Mouse (Mus musculus): ENCODE results near the gene Zfp329. TPM values are rescaled to one million over a fixed set of nuclear protein-coding genes. Genes with fewer than 3 reads are reported as not detected.
"Not testable (repeated sequence)": the region's sequence is repeated elsewhere in the genome, so short reads cannot be mapped to it uniquely, and the experiment has no call there.

Gene Zfp329
- 1 to 10 TPM; 7.5 to 9.2 TPM for total RNA-seq (2021)

GRCm38 (mm10) chr7:12818521-12819295, at the start of gene Zfp329:
TSS of gene Zfp329 (minus strand) at chr7:12818858.
- intact Hi-C loops (cut with DNase I): loop anchor here (2.0 kb wide), 1 partner anchor 16 kb away; the partner anchor contains the start of gene Zfp110

DNA sequence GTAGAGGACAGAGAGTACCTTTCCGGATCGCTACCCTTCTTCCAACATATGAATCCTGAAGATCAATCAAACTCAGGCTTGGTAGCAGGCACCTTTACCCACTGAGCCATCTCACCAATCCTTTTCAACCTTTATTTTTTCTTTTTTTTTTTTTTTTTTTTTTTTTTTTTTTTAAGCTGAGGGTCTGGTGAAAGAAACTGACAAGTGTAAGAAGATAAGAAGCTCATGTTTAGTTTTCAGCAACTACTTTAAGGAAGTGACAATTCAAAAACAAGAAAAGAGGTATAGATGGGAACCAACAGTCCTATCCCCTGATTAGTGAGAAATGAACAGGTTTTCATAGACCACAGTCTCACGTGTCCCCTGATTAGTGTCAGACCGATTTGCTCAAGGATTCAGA, 17.1 kb upstream of the Zfp329 start:
- no peak for DNase-seq
- intact Hi-C loops (cut with DNase I): loop anchor here (2.0 to 5.0 kb wide), 3 partner anchors 17 to 343 kb away; partner anchors contain the start of genes Zfp128 and Zfp329

More at GRCm38 (mm10) chr7:12818521-12819295, at the start of gene Zfp329:
- peak; percentile 93 to 94 for DNase-seq

DNA sequence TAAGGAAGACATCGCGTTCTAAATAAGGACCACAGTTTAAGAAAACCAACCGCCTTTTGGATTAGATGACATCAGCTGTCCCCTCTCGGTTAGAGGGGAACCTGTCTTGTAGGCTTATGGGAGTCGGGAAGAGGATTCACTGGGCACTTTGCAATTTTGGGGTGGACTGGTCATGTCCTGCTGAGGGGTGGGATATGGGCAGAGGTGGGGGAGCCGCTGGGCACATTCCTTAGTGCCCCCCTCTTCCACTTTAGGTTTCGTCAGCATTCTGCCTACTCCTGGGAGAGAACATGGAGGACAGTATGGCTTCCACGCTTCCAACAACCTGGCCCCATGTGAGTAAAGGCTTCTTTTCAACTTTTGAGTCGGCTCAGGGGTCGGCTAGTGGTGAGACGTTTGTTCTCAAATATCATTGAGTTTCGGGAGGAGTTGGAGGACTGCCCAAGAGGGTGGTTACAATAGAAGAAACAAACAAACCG, 16.6 kb upstream of the Zfp329 start:
- intact Hi-C loops (cut with DNase I): loop anchor here (2.0 to 5.0 kb wide), 3 partner anchors 16 to 343 kb away; partner anchors contain the start of genes Zfp128 and Zfp329
- DNase-seq: peak; percentile 34 to 53

- intact Hi-C loops (cut with DNase I): loop anchor here (2.0 to 5.0 kb wide), 3 partner anchors 16 to 342 kb away; partner anchors contain the start of genes Zfp128 and Zfp329
- peak; percentile 94 to 95 for DNase-seq
Measured at GRCm38 (mm10) chr7:12834162-12835120, 15.8 kb upstream of the Zfp329 start, which contains the start of gene Zfp110. TSS of gene Zfp110 (plus strand) at chr7:12834761.

DNA sequence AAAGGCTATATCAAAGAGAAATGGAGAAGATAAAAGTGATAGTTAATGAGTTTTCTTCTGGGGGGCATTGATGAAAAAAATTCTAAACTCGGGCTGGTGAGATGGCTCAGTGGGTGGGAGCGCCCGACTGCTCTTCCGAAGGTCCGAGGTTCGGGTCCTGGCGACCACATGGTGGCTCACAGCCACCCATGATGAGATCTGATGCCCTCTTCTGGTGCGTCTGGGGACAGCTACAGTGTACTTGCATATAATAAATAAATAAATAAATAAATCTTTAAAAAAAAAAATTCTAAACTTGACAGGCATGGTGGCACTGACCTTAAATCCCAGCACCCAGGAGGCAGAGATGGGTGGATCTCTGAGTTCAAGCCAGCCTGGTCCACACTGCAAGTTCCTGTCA, 3.1 kb downstream of the Zfp329 start:
- DNase-seq: no peak
- intact Hi-C loops (cut with DNase I): no loop called here

GRCm38 (mm10) chr7:12803727-12804071, 15.0 kb downstream of the Zfp329 start:
- intact Hi-C loops (cut with DNase I): loop anchor here (5.0 kb wide), 1 partner anchor 79 kb away; the partner anchor contains the start of gene Zfp128
- DNase-seq: no peak

DNA sequence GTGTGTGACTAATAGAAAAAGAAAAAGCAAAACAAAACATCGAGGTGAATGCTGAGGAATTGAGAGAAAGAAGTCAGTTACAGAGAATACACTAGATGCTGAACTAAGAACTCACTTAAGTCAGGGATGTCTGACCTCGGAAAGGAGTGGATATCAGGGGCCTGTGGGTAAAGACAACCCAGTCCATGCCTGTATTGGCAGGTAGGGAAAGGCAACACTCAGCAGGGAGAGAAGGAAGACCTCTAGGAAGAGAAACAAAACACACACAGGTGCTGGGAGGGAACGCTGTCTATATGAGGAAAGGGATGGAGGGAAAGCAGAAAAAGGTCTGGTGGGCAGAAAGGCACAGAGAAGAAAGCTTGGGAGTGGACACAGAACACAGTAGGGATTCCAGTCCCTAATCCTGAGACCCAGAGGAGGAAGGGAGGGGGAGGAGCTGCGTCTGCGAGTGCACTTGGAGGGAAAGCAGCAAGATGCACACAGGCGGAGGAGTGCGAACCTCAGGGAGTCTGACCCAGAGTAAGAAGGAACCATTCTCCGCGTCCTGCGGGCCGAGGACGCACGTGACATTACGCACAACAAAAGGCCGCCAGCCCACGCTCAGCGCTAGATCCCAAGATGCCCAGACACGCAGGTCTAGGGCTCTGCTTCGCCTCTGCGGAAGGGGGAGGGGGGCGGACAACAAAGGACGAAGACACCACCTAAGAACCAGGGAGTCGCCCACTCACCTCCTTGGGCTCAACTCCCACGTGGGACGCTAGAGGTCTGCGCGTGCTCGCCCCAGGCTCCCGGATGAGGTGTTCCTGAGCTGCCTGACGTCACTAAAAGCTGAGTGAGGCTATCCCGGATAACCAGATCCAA, 15.6 kb downstream of the Zfp329 start, which contains the start of gene Zscan18:
Zscan18 (minus strand) TSS at position 770 of the 861 bp plus-strand sequence.
- peak; percentile 77 to 80 for DNase-seq
- intact Hi-C loops (cut with DNase I): loop anchor here (5.0 kb wide), 1 partner anchor 79 kb away; the partner anchor contains the start of gene Zfp128

DNA sequence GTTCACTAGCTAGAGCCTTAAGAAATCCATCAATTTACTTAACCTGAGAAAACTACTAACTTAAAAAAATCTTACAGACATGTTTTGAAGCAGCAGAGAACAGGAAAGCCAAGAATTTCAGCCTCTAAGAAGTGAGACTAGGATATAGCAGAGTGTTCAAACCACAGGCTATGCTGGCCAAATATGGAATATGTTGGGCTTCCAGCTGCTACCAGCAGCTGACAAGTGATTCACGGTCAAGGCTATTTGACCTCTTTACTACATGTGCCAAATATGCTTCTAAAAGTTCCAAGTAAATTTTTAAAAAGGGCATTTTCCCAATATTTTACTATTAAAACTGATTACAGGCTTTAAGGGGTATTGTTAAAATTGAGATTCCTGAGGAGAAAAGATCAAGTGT, 19.1 kb downstream of the Zfp329 start:
- intact Hi-C loops (cut with DNase I): no loop called here
- no peak for DNase-seq

DNA sequence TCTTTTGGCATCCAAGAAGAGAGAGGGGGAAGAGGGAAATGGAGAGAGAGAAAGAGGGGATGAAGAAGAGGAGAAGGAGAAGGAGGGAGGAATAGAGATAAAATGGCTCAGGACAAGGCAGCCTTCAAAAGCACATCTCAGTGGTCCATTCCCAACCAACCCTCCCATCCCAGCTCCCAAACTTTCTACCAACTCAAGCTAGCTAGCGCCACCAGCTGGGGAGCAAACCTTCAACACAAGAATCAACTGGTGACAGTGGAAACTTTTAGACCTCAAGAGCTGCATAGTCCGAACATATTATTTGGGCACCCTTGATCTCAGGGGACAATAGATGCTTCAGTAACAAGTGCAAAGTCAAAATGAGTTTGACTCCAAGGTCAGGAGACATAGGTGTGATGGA, 20.7 kb downstream of the Zfp329 start:
- intact Hi-C loops (cut with DNase I): no loop called here
- DNase-seq: no peak

- intact Hi-C loops (cut with DNase I): not testable (repeated sequence)
Measured at GRCm38 (mm10) chr7:12792624-12793023, 26.0 kb downstream of the Zfp329 start.

DNA sequence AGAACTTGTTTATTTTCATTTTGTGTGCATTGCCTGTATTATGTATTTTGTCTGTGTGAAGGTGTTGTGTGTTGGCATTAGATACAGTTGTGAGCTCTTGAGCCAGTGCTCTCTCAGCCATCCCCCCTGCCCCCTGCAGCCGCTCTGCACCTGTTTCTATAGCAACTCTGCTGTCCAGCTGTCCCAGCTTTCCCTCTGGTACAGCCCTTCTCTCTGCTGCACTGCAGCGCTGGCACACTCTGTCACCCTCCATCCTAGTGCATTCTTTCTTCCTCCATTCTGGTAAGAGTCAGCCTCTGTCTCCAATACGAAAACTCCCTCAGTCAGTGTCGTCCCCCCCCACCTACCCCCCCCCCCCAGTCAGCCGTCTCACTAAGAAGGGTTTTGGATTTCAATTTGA, 30.6 kb downstream of the Zfp329 start:
- DNase-seq: no peak
- intact Hi-C loops (cut with DNase I): no loop called here

More at GRCm38 (mm10) chr7:12792624-12793023, 26.0 kb downstream of the Zfp329 start:
- not testable (repeated sequence) for DNase-seq

DNA sequence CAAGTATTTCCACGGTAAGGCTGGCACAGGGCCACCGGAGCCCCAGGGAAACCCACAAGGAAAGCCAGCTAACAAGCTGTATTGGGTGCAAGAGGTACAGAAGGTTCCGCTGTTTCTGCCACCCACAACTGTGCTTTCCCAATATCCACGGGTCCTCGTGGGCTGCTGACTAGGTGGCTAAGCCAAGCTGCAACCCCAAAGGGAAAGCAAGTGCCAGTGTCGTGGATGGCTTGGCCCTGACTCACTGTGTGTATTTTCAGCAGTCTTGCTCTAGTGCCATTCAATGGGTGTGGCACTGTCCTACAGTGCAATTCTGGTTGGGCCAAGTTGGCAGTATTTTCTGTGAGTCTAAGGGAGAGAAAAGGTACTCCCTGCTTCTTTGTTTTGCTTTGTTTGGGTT, 31.3 kb downstream of the Zfp329 start:
- DNase-seq: no peak
- intact Hi-C loops (cut with DNase I): no loop called here

- intact Hi-C loops (cut with DNase I): no loop called here
- DNase-seq: peak; percentile 83 to 85
Measured at GRCm38 (mm10) chr7:12780151-12780830, 38.4 kb downstream of the Zfp329 start.

GRCm38 (mm10) chr7:12779782-12780150, 38.9 kb downstream of the Zfp329 start:
- intact Hi-C loops (cut with DNase I): no loop called here
- DNase-seq: no peak

- DNase-seq: no peak
- intact Hi-C loops (cut with DNase I): no loop called here
Measured at GRCm38 (mm10) chr7:12779141-12779540, 39.5 kb downstream of the Zfp329 start.

GRCm38 (mm10) chr7:12774606-12775005, 44.1 kb downstream of the Zfp329 start:
- intact Hi-C loops (cut with DNase I): no loop called here

DNA sequence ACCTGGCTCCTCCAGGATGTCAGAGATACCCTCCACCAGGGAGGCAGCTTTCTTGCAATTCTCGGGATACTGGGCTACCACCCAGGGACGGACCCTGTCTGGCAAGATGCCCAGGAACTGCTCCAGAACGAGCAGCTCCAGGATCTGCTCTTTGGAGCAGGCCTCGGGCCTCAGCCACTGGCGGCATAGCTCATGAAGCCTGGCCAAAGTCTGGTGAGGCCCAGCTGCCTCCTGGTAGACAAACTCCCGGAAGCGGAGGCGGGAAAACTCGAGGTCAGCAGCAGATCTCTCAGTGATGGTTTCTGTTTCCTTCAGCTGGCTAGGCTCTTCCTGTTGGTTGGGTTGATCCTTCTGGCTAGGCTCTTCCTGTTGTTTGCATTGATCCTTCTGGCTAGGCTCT, 44.5 kb downstream of the Zfp329 start:
- DNase-seq: no peak
- intact Hi-C loops (cut with DNase I): no loop called here

More at GRCm38 (mm10) chr7:12774606-12775005, 44.1 kb downstream of the Zfp329 start:
- DNase-seq: peak; percentile 16 to 38

All from heart, postnatal 10 days (tissue).